Mouse (Mus musculus) retina, postnatal 7 days (tissue): ENCODE measurements around the gene Tsks.

Source experiments
- DNase-seq: peaks from one replicate; pipeline ENCODE4 v3.0.0-alpha.2; 2012; ENCODE audit warnings: low read depth, low spot score

Tsks gene

DNA sequence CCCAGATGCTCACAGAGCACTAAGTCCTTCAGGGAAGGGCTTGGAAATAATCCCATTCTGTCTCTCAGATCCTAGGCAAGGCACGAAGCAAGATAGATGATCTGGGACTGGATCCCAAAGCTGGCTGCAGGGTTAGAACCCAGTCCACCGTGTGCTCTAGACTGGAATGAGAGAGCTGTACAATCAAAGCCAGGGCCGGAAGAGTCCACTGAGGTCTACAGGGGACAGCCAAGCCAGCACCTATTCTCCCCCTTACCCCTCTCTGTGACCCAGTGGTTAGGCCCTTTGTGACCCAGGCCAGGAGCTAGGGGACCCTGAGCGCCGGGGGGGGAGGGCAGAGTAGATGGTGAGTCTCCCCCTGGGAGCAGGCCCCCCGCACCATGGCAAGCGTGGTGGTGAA, at the start of gene Tsks:
Gene Tsks (plus strand): TSS at position 301 of the 400 bp plus-strand sequence.
- no peak for DNase-seq

DNA sequence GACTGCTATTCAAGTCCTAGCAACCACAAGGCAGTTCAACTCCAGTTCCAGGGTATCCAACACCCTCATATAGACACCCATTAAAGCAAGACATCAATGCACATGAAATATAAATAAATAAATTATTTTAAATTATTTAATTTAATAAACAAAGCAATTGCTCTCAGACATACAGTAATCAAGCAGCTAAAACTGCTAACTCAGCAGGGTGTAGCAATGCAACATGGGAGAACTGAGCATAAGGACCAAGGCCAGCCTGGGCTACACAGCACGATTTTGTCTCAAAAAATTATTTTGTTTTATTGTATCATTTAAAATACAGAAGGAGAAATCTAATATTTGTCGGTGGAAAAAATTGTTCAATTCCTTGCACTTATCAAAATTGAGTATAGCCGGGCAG, 48.8 kb upstream of the Tsks start:
- no peak for DNase-seq

DNA sequence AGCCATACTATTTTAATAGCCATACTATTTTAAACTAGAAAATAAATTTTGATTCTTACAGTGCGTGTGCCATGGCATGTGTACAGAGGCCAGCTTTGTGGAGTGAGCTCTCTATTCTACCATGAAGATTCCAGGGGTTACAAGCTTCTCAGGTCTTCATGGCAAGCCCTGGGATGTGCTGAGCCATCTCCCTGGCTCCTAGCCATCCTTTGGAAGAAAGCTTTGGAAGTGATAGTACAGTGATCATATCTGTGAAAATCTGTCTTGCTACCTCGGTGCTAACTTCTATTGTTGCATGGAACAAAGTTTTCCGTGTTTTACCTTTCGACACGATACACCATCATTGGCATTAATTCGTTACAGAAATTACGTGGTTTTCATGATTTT, 47.8 kb upstream of the Tsks start:
- DNase-seq = no peak

DNA sequence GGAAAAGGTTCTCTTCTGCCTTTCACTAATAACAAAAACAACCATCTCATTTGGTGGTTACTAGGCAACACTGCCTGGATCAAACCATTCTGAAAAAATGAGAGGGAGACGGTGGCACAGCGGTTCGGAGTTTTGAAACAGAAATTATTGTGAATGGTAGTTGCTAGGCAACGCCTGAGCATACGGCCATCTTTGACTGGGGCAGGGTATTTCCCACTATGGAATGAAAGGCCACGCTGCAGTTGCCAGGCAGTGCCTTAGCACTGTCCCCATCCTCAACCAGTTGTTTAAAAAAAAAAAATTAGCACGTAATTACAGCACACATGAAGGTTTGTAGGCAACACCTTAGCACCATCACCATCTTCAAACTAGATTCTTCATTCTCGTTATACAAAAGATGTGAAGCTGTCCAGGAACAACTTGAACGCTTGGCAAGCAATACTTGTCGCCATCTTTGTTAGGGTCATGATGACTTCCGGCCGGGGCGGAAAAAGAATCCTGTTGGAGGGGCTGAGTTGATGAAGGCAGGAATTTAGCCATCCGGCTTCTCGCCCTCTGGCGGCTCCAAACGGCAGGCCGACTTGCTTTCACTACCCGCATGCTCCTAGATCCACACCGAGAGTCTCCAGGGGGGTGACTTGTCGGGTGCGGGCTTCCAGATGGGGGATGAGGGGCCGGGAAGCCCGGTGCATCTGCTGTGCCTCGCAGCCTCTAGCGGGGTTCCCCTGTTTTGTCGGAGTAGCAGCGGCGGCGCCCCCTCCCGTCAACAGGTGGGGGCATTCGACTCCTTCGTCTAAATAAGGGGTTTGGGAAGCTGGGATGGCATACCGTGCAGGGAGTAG, 47.2 kb upstream of the Tsks start, which contains the start of gene Fuz:
Gene Fuz (plus strand): TSS at position 487 of the 842 bp plus-strand sequence.
- DNase-seq = peak; percentile 93

DNA sequence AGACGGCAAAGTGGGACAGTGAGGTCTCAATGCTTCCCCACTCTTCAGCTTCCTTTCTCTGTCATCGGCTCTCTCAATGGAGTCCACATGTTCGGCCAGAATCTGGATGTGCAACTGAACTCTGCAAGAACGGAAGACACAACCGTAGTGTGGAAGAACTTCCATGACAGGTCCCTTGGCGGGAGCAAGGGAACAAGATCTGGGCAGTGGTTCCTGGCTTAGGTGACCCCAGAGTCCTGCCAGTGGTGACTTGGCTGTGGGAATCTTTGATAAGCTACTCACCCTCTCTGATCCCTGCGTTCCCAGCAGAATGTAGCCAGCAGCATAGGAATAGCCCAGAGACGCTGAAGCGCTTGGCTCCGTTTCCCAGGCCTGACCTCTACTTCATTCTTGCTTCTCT, 46.5 kb upstream of the Tsks start:
- DNase-seq = no peak

DNA sequence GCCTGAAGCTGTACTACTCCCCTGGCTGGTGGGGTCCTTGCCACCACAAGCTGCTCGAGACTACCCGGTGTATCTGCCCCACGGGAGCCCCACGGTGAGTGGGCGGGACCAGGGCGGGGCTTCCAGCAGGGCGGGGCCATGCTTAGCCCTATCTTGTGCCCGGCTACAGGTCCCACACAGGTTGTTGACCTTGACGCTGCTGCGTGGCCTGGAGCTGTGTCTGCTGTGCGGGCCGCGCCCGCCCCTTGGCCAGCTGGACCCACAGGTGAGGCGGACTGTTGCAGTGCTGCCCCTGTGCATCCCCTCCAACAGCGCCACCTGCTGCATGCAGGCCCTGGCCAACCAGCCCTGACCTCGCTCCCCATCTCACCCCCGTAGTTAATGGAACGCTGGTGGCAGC, 44.4 kb upstream of the Tsks start:
- DNase-seq = no peak

DNA sequence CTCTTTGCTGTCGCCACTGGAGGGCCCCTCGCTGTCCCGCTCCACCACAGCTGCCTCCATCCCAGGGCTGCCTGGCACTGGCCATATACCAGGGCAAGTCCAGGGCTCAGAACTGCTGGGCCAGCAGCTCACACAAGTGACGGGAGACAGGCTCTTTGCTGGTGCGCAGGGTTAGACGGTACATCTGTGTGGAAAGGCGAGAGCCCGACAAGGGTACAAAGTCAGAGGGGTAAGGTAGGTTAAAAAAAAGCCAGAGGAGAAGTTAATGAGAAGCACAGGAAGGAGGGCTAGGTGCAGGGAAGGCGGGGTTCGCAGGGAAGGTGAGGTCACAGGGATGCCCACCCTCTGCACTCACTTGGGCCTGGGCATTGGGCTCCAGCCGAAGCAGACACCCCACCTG, 42.4 kb upstream of the Tsks start:
- no peak for DNase-seq

DNA sequence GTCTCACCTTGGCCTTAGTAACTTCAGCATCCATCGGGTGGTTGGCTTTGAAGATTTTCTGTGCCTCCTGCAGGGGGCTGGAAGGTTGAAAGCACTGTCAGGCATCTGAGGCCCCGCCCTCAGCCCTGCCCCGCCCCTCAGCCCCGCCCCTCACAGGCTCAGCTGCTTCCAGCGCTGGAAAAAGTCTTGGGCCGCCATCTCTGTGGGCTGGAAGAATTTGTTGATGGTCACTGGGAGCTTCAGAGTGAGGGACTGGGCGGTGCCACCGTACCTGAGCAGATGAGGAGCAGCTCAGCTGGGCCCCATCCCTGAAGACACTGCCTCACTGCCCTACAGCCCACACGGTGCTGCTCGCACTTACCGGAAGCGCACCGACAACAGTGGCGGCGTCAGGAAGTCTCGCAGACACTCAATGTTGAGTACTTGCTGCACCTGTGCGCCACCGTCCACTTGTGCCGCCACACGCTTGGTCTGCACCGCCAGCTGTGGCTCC, 41.7 kb upstream of the Tsks start:
- DNase-seq = peak; percentile 43

DNA sequence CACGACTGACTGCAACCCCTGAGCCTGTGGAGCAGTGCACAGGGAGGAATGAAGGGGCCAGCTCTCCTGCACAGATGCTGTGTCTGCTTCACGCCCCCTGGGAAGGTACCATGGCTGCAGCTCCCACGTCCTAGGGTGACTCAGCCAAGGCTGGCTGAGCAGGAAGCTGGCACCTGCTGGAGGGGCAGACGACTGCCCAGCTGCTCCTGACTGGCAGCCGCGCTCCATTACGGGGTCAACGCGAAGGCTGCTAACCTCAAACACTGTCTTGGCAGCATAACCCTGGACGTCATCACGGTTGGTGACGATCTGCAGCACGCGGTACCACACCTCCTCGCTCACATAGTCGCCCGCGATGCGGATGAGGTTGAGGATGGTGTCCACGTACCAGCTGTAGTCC, 37.6 kb upstream of the Tsks start:
- DNase-seq = no peak

DNA sequence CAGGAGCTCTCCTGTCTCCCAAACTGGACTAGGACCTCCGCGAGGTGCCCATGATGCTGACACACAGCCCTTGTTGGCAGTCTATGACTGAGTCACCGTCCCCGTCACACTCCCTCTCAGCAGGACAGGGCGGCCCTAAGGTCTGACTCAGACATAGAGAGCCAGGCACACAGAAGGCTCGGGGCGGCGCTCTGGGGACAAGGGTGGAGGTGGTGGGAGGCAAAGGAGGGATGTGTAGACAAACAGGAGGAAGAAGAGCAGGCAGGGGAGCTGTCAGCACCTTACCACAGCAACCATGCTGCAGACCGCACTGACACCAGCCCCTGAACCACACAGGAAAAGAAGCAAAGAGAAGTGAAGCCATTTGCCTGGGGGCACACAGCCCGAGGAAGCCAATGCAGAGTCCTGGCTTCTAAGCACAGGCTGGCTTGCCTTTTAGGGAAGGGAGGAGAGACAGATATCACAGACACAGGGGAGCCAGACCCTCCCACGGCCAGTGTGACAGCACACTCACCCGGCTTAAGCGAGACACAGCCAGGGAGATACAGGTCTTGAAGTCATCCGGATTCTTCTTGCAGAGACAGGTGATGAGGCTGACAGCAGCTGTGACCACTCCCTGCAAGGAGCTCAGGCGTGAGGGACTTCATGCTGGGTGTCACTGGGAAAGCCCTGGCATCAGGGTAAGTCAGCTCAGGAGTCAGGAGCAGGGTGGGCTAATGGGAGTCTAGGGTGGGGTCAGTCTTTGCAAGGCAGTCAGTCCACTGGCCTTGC, 34.1 kb upstream of the Tsks start:
- DNase-seq = no peak

DNA sequence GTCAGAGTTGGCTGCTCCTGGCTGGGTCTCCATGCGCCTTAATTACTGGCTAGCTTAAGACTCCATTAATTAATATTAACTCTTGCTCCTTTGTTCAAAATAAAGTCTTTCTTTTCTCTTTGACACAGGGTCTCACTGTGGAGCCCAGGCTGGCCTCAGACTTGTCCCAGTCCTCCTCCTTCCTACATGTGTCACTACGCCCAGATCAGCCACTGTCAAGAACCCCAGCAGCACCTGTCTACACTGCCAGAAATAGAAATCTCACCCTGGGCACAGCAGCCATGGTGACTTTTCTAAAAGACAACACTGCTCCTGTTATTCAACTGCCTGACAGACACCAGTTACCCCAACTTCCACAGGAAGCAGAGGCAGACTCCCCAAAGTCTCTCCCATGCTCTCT, 28.6 kb upstream of the Tsks start:
- DNase-seq = no peak

DNA sequence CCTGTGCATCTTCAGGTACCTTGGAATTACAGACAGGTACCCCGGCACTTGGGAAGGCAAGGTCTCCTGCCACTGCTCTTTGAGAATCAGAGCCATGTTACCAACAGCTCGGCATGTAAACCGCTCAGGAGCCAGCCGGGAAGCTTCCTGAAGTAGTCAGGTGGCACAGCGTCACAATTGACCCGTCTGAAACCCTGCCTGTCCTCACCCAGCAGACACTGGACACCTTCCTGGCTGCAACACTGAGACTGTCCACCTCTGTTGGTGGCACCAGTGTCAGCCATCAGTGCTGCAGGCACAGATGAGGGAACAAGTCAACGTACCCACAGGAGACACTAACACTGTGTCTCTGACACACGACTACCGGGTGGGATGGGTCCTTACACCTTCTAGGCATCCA, 27.7 kb upstream of the Tsks start:
- no peak for DNase-seq

DNA sequence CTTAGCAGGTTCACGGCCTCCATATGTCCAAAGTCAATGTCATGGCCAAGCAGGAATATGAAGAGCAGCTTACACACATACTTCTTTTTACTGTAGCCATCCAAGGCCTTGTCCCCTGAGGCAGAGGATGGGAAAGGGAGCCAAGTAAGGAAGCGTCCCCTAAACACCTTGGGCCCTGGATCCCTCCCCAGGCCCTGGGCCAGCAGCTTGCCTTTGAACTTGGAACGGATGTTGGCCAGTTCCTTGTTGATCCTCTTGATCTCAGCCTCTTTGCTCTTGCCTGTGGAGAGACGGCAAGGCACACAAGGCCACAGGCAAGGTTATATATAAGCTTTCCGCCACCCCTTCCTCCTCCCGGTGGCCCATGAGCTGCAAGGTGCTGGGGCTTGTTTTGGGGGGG, 26.8 kb upstream of the Tsks start:
- DNase-seq = no peak

DNA sequence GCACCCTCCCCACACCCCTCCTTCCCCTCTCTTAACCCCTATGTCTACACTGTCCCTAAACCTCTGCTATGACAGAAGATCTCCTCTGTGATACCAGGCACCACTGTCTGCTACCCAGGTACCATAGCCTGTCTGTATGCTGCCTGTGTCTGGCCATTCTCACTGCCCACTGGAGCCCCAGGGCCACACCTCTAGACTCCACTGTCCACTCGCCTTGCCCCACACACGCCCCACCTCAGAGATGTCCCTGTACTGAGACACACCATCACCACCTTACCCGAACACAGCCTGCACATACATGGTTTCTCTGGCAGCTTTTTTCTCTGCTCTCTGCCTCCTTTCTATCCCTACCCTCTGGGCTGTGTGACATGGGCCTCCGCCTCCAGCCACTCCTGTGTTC, 26.1 kb upstream of the Tsks start:
- no peak for DNase-seq

DNA sequence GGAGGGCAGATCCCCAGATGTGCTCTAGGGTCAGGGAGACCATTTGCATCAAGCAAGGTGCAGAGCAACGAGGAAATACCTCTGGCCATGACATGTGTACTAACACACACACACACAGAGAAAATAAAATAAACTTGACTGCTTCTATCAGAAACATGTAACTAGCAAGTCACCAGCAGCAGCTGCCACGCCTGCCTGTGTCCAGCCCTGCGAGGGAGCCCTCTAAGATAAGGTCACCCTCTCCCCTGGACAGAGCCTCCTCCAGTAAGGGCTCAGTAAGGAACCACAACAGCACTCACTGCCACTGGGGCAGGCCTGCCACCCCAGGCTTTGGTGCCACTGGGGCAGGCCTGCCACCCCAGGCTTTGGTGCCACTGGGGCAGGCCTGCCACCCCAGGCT, 24.8 kb upstream of the Tsks start:
- no peak for DNase-seq

DNA sequence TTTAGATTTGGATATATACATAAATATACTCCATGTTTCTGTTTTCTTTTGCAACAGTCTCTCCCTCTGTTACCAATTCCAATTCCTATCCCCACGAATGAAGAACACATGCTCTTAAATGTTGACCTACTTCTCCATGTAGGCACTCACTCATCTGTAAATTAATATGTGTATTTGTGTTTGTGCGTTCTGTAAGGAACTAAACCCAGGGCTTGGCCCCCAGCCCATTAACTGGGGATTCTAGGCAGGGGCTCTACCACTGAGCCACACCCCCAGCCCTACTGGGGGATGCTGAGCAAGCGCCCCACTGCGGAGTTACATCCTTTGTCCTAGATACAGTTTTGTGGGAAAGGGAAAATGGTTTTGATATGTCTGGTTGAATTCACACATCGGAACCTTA, 23.9 kb upstream of the Tsks start:
- DNase-seq = no peak

DNA sequence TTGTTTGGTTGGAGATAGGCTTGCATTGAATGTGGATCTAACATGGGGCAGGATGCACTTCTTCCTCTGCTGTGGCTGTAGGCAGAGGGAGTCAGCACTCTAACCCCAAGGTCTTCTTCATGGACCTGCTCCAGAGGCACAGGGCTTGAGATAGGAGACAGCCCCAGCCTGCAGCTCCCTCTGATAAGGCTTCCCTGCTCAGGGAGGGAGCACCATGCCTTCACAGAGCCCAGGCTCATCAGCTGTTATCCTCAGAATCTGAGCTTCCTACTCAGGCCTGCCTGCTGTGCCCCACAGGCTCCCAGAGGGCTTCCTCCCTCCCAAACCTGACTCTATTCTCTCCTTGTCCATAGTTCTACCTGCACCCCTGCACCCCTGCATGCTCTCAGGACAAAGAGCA, 20.5 kb upstream of the Tsks start:
- DNase-seq = no peak

DNA sequence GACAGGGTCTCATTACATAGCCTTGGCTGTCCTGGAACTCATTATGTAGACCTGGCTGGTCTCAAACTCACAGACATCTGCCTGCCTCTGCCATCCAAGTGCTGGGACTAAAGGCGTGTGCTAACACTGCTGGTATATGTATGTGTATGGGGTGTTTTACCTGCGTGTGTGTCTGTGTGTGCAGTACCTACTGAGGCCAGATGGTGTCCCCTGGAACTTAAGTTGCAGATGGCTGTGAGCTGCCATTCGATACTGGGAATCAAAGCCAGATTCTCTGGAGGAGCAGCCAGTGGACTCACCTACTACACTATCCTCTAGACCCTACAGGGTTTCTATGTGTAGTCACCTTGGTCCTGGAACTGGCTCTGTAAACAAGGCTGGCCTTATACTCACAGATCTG, 17.5 kb upstream of the Tsks start:
- DNase-seq = no peak

DNA sequence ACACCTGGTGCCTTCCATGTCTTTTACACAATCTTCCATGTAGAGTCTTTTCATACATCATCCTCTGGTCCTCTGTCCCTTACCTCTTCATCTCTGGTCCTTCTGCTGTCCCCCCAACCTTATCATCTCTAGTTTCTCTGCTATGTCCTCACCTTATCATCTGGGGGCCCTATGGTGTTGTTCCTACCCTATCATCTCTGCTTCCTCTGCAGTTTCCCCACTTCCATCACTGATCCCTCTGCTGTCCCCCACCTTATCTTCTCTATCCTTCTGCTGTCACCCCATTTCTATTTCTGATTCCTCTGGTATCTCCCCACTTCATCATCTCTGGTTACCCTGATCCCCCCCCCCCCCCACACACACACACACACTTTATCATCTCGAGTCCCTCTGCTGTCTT, 14.4 kb upstream of the Tsks start:
- no peak for DNase-seq

DNA sequence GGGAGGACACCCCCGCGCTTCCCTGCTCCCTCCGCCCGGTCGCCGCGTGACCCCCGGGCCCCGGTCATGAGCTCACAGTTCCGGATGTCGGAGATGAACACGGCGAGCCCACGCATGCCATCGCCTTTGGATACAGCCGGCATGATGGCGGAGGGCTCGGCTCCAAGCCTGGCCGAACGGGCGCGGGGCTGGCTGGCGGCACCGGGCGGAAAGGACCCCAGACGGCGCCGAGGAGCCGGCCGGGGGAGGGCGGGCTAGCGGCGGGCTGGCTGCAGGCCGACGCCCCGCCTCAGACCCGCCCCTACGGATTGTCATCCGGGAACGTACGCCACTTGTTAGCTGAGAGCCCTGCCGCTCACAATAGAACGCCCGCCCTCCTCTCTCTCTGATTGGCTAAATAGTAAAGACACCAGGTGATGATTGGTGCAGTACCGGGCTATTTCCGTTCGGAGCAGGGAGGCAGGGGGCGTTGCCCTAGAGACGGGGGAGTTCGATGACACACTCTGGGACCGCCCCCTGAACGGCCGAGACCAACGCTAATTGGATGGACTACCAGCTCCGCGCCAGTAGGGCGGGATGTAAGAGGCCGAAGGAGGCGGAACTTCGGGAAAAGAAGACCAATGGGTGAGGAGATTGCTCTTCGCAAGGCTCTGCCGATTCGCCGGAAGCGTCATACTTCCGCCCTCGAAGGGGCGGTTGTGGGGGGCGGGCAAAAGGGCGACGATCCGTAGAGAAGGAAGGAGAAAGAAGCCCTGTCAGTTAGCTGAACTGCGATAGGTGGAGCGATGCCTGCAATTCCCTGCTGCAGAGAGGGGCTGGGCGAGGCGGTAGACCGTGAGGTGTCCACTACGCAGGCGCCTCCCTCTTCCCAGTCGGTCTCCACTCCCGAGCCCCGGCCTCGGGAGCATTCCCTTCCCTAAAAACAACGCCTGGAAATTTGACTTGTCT, 13.5 kb upstream of the Tsks start, which contains the start of gene Ap2a1:
Gene Ap2a1 (minus strand): TSS at position 293 of the 948 bp plus-strand sequence.
- DNase-seq = peak; percentile 100

DNA sequence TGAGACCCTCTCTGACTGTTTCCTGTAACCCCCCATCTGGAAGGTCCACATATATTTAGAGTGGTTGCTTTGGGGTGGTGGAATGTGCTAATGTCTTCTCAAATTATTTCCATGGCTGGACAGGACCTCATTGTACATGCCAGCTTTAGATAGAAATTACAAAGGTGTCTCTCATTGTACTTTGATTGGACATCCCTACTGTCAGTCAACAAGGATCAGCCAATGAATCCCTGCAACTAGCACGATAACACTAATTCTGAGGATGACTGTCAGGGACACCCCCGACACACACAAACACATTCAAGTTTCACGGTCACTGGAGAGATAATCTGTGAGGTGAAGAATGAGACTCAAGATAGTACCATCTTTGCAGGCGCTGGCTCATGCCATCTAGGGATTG, 4.3 kb upstream of the Tsks start:
- DNase-seq = no peak

DNA sequence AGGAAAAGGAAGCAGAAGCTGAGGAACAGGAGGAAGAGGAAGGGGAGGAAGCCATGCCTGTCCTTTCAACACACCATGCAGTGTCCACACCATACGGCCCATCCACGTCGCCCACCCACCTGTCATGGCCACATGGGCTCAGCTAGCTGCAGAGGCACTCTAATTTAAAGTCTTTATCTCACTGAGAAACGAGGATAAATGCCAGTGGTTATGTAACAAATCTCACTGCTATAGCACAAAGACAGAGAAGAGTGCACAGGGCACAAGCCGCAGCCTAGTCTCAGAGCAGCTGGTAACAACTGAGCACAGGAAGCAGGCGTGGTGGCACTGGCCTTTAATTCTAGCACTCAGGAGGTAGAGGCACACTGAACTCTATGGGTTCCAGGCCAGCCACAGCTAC, 6.9 kb downstream of the Tsks start:
- no peak for DNase-seq
